Comparison of ENCODE assay signal across 8 mouse cellular contexts in the genomic region with DNA sequence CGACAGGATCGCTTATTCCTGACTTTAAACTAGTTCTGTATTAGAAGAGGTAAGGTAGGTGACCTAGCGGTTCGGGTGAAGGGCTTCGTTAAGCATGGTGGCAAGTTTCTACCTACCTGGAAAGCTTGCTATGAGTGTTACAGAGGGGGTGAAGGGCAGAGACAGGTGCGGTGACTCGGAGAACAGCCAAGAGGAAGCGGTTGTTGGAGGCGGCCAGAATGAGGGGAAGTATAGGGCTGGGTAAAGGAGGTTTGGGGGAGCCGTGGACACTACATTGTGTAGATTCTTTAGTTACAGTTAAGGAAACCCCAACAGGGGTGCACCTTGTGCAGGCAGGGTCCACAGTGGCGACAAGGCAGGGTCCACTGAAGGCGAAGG. TPM values are rescaled to one million over a fixed set of nuclear protein-coding genes. Genes with fewer than 3 reads are reported as not detected.
A peak's percentile ranks its signal among the peaks of the same experiment; 100 is the strongest.
DNase-seq lines count a peak whose midpoint lies in the region; ATAC-seq and TF ChIP-seq lines count a peak whose summit lies in the region.

No protein-coding gene starts in this region.

- no peak for ATAC-seq in heart, embryonic 13.5 days (ENCODE audit: extremely low read depth, insufficient number of reproducible peaks, low FRiP score, low TSS enrichment)
- peak; percentile 38; the same call in 1 of the 2 replicates for ATAC-seq in hindbrain, embryonic 12.5 days (ENCODE audit: low FRiP score)
- ATAC-seq in midbrain, embryonic 12.5 days (ENCODE audit: low FRiP score, low read depth): no peak
- no peak for ATAC-seq in megakaryocyte-erythroid progenitor cell, adult 5-6 weeks (replicated peaks; ENCODE audit: low FRiP score, low TSS enrichment, poor library complexity, severe bottlenecking)

- peak overlapping the region; percentile 97 for H3K4me2 ChIP-seq in heart, embryonic 13.5 days
- peak overlapping the region; percentile 93 for H3K4me2 ChIP-seq in hindbrain, embryonic 12.5 days (replicated peaks)
- H3K4me2 ChIP-seq in midbrain, embryonic 12.5 days (replicated peaks): peak overlapping the region; percentile 93

- WGBS in heart, embryonic 13.5 days: 30% methylated on average over 12 of the region's 12 CpGs
- WGBS in hindbrain, embryonic 12.5 days: 42% methylated on average over 12 of the region's 12 CpGs
- 37% methylated on average over 12 of the region's 12 CpGs for WGBS in midbrain, embryonic 12.5 days

- peak overlapping the region; percentile 64 for H3K4me3 ChIP-seq in heart, embryonic 13.5 days
- H3K4me3 ChIP-seq in bone marrow macrophage, adult 2 months (ENCODE audit: insufficient read depth, low read length): peak overlapping the region; percentile 99
- peak overlapping the region; percentile 58 for H3K4me3 ChIP-seq in hindbrain, embryonic 12.5 days
- peak overlapping the region; percentile 58 for H3K4me3 ChIP-seq in midbrain, embryonic 12.5 days

- H3K36me3 ChIP-seq in heart, embryonic 13.5 days: no peaks in the 10 kb centered on the region
- no peaks in the 10 kb centered on the region for H3K36me3 ChIP-seq in hindbrain, embryonic 12.5 days
- no peaks in the 10 kb centered on the region for H3K36me3 ChIP-seq in midbrain, embryonic 12.5 days

- no peak for DNase-seq in heart, adult 8-10 months (ENCODE audit: low spot score)
- DNase-seq in adrenal gland, adult (ENCODE audit: inconsistent age in 2 of 2, low spot score in 1 of 2): no peak
- DNase-seq in frontal cortex, postnatal 10 days (ENCODE audit: low spot score in 2 of 2): no peak

- H3K27me3 ChIP-seq in heart, embryonic 13.5 days (replicated peaks): peaks cover 59% of the 10 kb centered on the region
- H3K27me3 ChIP-seq in hindbrain, embryonic 12.5 days: peaks cover 31% of the 10 kb centered on the region
- peaks cover 29% of the 10 kb centered on the region for H3K27me3 ChIP-seq in midbrain, embryonic 12.5 days

- no peak overlapping the region for H3K27ac ChIP-seq in heart, embryonic 13.5 days (replicated peaks)
- 0 out of 2 replicates have a peak overlapping the region, but pooled peaks have one; percentile 7 for H3K27ac ChIP-seq in bone marrow macrophage, adult 2 months (ENCODE audit: insufficient read depth, low read depth, low read length)
- no peak overlapping the region for H3K27ac ChIP-seq in hindbrain, embryonic 12.5 days
- H3K27ac ChIP-seq in midbrain, embryonic 12.5 days (replicated peaks): no peak overlapping the region

- H3K4me1 ChIP-seq in heart, embryonic 13.5 days: no peaks in the 10 kb centered on the region; the same call in 1 of the 2 replicates
- H3K4me1 ChIP-seq in bone marrow macrophage, adult 2 months (ENCODE audit: control insufficient read depth, insufficient read depth, low read length): peaks cover 30% of the 10 kb centered on the region
- H3K4me1 ChIP-seq in hindbrain, embryonic 12.5 days: peaks cover 4% of the 10 kb centered on the region; the same call in 1 of the 2 replicates
- H3K4me1 ChIP-seq in midbrain, embryonic 12.5 days: peaks cover 8% of the 10 kb centered on the region

- peak overlapping the region; percentile 80 for H3K9ac ChIP-seq in heart, embryonic 13.5 days
- H3K9ac ChIP-seq in hindbrain, embryonic 12.5 days: peak overlapping the region; percentile 62; the same call in 1 of the 2 replicates
- H3K9ac ChIP-seq in midbrain, embryonic 12.5 days (replicated peaks): peak overlapping the region; percentile 58; the same call in 1 of the 2 replicates

- no peak for TF ChIP-seq CTCF in bone marrow macrophage, adult 2 months (IDR thresholded peaks at IDR 0.05; ENCODE audit: low read depth, low read length)

- no peak for TF ChIP-seq POLR2A in bone marrow macrophage, adult 2 months (IDR thresholded peaks at IDR 0.05; ENCODE audit: borderline replicate concordance, low read depth, low read length)

- H3K9me3 ChIP-seq in heart, embryonic 13.5 days: no peaks in the 10 kb centered on the region
- H3K9me3 ChIP-seq in hindbrain, embryonic 12.5 days (replicated peaks): no peaks in the 10 kb centered on the region
- H3K9me3 ChIP-seq in midbrain, embryonic 12.5 days: no peaks in the 10 kb centered on the region

RNA-seq across cellular contexts. Expression of a gene that starts 0.5 kb away (rescaled TPM):
- 0.25 and 0.60 TPM in 2 replicates for polyA plus RNA-seq in heart, embryonic 13.5 days (2015; fragmentation: Nextera tagmentation; extraction: Ambion mirVana)
- total RNA-seq in heart, adult 8-10 months (2022): 1 to 10 TPM; 1.2 to 2.6 (median 2.1) TPM
- 56.0 and 57.9 TPM in 2 replicates for polyA plus RNA-seq in bone marrow macrophage, adult 2 months (2012; ENCODE audit: insufficient read depth, insufficient read length, missing spikeins)
- polyA plus RNA-seq in hindbrain, embryonic 12.5 days (2016; fragmentation: Nextera tagmentation; extraction: Ambion mirVana): 0.30 and 0.52 TPM in 2 replicates
- 0.24 and 0.33 TPM in 2 replicates for polyA plus RNA-seq in midbrain, embryonic 12.5 days (2016; fragmentation: Nextera tagmentation; extraction: Ambion mirVana)
- 0.30 TPM in 1 of 2 replicates, not detected in the other for total RNA-seq in megakaryocyte-erythroid progenitor cell, adult 5-6 weeks (2014; fragmentation: Nextera tagmentation)
- total RNA-seq in megakaryocyte-erythroid progenitor cell, adult 5-6 weeks (2017): 0.11 TPM in 1 of 2 replicates, not detected in the other

Comparison
In these comparisons a context has a peak if more than half of its experiments do, and no peak if none do; other contexts are left out.
1. RNA of a gene that starts 0.5 kb away (polyA plus RNA-seq): 56.0 to 57.9 TPM in bone marrow macrophage, adult 2 months; 0.25 to 0.60 TPM in heart, embryonic 13.5 days, 0.24 to 0.33 TPM in midbrain, embryonic 12.5 days and 0.30 to 0.52 TPM in hindbrain, embryonic 12.5 days; every median in the first group is over 10 times any median in the second.
2. Peak in every context shown above with its lines, with median percentiles within 50 percentile points of each other: H3K4me2 ChIP-seq, H3K4me3 ChIP-seq and H3K9ac ChIP-seq.